Mouse (Mus musculus) heart, postnatal 25 days (tissue): ENCODE results near the gene Kcnt1. TPM values are rescaled to one million over a fixed set of nuclear protein-coding genes. Genes with fewer than 3 reads are reported as not detected.

Source experiments
- DNase-seq: peaks from one replicate; pipeline ENCODE4 v3.0.0; 2022; ENCODE audit warnings: low spot score
- intact Hi-C: fragments of 180-260 bp; cut with DNase I; formaldehyde crosslinking; loops from one replicate; pipeline ENCODE4 v1.15.1; 2025
- total RNA-seq, 2 experiments: library from RNA; stranded (reverse); gene quantifications; 2 replicates each; pipeline ENCODE4 v1.2.3; 2021

Kcnt1 gene
- total RNA-seq, 2 experiments from 2014 or later, result 0.25 to 0.36 TPM

DNA sequence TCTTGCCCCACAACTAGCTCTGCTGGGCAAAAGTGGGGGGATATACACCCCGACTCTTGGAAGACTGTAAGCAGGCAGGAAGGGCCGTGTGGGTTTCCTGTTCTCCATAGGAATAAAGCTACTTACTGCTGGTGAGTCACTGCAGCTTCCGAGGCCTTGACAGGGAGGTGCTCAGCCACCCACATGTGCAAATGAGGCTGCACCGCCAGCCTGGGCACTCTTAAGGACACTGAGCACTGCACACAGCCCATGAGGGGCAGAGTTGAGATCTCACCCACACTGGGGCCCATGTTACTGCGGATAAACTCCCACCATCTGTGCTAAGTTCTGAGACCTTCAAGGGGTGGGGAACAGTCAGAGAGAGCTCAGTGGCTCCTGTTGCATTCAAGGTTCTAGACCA, 3.1 kb downstream of the Kcnt1 start:
- intact Hi-C loops, result no loop called here

DNA sequence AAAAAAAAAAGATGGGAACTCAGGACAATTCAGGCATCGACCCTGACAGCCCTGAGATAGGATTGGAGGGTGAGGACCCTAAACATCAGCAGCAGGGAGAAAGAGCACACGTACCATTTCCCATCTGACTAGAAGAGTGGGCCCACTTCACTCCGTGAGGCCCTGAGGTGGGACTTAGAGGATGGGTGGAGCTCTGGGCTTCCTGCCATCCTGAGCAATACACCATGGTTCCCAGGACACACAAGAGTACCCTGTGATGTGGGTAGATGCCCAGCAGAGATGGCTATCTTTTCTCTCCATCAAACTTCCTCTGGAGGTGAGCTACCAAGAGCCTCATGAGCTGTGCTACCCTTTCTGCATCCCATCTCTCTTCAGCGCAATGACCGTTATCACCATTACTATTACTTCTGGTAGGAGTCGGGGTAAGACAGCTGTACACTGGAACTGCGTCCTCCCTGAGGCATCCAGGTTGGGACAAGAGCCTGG, 13.8 kb downstream of the Kcnt1 start:
- DNase-seq, result no peak
- intact Hi-C loops, result no loop called here

More for the DNA sequence above, 3.1 kb downstream of the Kcnt1 start:
- DNase-seq, result no peak

DNA sequence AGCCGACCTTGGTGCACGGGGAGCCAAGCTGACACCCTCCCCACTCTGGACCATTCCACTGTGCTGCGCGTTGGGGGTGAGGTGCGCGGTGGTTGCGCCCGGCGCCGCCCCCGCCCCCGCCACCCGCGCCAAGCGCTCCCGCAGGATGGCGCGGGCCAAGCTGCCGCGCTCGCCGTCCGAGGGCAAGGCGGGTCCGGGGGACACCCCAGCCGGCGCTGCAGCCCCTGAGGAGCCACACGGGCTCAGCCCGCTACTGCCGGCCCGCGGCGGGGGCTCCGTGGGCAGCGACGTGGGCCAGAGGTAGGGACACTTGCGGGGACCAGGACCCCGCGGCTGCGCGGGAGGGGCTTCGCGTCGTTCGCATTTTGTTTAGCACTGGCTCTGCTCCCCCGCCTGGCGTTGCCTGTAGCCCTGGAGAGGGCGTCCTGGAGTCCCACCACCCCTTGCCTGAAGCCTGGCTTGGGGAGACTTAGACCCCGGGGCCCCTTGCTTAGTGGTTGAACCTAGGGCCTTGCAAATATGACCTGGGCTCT, 14.3 kb downstream of the Kcnt1 start:
- DNase-seq, result no peak
- intact Hi-C loops, result no loop called here

DNA sequence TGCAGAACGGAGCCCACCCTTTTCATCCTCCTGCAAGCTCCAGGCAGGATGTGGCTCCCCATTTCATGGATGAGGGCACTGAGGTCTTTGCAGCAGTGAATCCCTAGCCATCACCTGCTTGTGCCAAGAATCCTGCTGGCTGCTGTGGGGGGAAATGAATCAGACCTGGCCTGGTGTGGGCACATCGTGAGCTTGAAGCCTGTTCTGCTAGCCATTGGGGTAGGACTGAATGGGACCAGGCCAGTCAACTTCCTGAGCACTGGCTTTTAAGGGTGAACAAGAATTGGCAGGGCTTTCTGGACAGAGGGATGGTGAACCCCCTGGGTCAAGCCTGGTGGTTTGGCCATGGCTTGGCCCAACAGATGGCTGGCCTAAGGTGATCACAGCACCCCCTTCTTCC, 15.0 kb downstream of the Kcnt1 start:
- intact Hi-C loops, result no loop called here
- DNase-seq, result no peak

DNA sequence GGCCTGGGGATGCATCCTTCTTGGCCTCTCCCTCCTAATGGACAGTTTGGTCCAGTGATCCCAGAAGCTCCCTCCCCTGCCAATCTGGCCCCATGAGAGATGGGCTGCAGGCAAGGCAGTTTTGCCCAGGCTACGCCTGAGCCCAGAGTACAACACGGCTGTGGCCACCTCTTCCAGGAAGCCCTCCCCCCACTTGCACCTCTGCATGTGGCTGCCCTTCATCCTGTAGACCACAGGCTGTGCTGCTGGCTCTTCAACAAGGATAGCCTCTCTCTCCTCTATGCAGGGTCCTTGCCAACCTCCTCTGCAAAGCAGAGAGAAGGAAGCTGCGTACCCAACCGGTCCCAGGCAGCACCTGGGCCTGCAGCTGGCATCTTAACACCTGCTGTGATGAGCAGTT, 15.5 kb downstream of the Kcnt1 start:
- DNase-seq, result no peak
- intact Hi-C loops, result no loop called here

DNA sequence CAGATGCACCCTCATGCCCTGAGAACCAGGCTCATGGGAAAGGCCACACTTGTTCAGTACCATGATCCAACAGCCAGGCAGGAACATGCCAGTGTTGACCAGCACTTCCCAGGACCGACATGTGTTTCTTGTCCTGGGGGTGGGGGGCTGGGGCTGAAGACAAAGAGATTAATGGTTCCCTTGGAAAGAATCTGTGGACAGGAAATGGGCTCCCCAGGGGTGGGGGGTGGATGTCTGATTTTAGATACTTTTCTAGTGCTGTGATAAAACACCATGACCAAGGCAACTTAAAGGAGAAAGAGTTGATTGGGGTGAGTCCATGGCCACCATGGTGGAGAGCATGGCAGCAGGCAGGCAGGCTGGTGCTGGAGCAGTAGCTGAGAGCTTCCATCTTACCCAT, 18.7 kb downstream of the Kcnt1 start:
- intact Hi-C loops, result no loop called here
- no peak for DNase-seq

DNA sequence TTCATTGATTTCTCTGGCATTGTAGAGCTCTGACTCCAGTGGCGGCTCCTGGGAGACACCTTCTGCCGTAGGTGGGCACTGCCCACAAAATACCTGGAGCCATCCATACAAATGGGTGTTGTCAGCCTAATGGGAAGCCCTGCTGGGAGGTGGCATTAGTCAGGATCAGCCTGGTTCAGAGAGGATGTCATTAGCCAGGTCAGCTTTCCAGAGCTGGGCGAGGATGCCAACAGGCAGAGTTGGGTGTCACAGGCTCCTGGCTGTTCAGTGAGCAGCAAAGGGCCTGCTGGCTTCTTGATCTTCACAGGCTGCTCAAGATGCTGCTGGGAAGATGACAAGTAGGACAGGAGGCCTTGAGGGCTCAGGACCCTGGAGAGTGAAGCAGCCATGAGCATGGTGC, 21.2 kb downstream of the Kcnt1 start:
- intact Hi-C loops, result no loop called here
- DNase-seq, result no peak

DNA sequence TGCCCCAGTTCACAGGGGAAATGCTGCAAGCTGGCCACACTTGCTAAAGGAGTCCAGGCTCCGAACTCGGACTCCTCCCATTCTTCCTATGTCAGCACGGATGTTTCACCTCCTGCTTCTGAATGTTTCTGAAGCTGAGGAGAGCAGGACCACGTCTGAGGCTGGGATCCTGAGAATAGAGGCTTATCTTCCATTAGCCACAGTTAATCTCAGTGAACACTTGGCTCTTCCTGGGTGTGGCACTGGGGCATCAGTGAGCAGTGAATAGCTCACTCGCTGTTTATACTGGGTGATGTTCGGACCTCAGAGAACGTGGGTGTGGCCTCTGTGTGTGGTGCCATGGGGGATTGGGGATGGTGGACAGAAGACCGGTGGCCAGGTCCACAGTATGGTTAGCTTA, 23.7 kb downstream of the Kcnt1 start:
- DNase-seq, result no peak
- intact Hi-C loops, result no loop called here

DNA sequence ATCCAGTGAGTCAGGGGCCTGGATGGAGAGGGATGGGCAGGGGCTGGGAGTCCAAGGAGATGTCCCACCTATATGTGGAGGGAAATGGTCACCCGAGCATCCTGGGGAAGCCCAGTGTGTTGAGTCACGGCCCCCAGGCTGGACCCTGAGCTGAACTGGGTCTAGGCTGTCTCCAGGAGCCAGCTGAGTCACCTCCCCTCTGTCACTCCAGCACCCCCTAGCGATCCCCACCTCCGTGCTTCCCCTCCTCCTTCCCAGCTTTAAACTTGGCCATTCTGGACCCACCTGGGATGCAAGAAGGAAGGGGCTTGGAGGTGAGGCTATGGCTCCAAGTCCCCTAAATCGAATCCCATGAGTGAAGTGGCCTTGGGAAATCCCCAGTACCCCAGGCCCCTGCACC, 24.6 kb downstream of the Kcnt1 start:
- no peak for DNase-seq
- intact Hi-C loops, result no loop called here

DNA sequence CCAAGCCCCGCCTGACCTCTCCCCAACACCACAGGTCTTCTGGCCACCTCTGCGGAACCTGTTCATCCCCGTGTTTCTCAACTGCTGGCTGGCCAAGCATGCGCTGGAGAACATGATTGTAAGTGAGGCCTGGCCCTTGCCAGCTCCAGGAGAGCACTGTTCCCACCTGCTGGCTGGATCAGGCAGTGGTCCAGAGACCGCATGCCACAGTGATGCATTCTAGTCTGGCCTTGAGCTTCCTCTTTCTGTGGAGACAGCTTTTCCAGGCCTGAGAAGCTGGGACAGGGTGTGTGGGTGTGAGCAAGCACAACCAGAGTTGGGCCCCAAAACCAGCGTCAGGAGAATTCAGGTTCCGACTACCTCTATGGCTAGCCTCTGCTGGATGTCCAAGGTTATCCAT, 28.9 kb downstream of the Kcnt1 start:
- intact Hi-C loops, result no loop called here
- no peak for DNase-seq

DNA sequence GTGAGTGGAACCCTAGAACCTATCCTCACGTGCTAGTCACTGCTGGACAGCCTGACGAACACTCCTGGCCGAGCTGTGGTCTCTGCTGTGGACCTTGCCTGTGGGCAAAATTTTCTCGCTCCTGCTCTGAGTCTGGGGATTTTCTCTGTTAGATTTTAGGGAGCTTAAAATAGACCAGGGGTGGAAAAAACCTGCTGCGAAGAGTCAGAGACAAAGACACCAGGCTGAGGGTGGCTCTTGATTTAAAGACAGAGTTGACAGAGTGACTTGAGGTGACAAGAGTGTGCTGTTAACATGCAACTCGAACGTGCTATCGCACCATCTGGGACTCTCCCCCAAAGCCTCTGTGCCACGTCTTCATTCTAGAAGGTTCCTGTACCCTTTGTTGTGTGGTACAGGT, 35.4 kb downstream of the Kcnt1 start:
- intact Hi-C loops, result no loop called here
- no peak for DNase-seq

DNA sequence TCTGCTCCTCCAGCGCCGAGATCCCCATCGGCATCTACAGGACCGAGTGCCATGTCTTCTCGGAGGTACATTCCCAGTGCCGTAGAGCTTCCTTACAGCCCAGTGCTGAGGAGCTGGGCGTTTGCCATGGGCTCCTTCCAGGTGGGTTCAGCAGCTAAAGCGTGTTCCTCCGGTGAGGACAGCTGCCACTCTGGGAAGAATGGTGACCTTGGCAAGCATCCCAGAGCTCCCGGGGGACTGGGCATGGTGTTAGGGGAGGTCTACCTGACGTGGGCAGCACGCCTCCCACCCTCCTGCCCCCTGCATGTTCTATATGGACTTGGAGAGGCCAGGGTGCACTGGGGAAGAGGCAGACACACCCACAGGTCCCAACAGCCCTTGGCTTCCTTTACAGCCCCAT, 46.3 kb downstream of the Kcnt1 start:
- intact Hi-C loops, result loop anchor here (5.0 kb wide), 1 partner anchor 73 kb away; no protein-coding TSS in a partner anchor
- no peak for DNase-seq

DNA sequence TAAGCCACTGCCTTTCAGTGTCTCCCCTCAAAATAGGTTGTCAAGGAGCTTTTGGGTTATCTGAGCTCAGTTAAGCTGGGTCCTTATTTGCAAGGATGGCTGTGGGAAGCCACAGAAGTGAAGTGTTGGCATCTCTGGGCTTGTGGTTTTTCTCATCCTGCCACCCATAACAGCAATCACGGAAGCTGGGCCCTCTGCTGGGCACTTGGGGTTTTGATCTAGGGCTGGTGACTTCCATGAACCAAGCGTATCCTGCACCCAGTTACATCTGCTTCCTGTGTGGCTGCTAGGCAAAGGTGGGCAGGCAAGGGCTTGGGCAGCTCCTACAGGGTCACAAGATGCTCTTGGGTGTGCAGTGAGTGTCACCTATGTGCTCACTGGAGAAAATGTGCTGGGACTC, 49.7 kb downstream of the Kcnt1 start:
- DNase-seq, result no peak
- intact Hi-C loops, result loop anchor here (5.0 kb wide), 1 partner anchor 76 kb away; no protein-coding TSS in a partner anchor

DNA sequence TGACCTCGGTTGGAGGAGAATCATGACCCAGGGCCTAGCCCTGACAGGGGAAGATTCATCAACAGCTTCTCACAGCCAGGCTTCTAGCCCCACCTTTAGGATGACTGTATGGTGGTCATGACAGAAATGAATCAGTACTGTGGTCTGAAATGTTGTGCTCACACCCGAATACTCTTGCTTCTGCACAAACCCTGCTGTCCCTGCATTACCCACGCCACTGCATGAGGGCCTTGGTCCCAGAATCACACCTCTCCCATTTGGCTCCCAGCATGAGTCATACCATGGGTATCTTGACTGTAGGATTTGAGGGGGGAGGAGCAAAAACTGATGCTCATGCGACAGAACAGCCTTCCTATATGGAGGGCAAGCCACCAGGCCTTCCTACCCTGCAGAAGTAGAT, 50.7 kb downstream of the Kcnt1 start:
- intact Hi-C loops, result loop anchor here (5.0 kb wide), 1 partner anchor 77 kb away; no protein-coding TSS in a partner anchor
- DNase-seq, result no peak

DNA sequence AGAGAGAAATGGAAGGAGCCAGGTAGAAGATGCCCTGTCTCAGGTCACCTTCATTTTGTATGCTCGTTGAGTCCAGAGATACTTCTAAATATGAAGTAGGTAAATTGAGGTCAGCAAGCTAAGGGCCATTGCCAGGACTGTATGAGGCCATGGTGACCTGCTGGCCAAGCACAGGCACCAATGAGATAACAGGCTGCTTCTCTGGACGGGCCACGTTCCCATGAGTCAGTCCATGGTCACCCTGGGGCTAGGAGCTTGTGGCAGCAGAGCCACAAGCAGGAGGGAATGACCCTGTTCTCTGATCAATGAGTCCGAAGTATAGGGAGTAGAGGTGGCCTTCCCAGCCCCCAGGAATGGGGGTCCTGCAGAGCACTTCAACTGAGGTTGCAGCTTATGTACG, 51.3 kb downstream of the Kcnt1 start:
- DNase-seq, result no peak
- intact Hi-C loops, result loop anchor here (5.0 kb wide), 1 partner anchor 78 kb away; no protein-coding TSS in a partner anchor

DNA sequence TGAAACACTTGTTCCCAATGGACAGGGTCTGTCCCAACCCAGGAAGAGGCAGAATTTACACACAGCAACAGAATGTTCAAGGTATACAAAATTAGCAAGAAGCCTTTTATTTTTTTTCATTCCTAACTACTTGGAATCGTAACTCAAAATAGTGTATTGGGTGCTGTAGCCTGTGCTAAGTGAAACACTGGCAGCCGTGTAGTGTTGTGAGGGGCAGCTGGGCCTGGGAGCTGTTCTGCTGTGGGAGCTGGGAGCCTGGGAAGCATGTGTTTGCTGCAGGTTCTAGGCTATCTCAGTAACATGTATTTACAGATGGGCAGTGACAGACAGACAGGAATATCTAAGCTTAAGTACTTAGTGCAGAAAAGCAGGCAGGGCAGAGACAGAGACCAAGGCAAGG, 54.9 kb downstream of the Kcnt1 start:
- DNase-seq, result no peak
- intact Hi-C loops, result no loop called here

DNA sequence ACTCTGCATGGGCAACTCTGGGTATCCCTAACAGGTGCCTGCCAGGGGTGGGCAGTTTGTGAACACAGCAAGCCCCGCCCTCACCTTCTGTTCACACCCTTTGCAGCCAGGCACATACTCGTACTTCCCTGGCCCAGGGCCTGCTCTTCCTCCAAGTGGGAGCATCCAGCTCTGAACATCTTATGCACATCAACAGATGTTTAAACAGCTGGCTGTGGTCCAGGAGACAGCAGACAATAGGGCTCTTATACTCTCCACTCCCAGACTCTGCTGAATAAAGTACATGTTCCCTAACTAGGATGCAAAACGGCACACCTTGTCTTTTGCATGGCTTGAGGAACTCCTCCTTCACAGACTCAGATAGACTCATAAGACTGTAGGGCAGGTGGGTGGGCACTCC, 56.4 kb downstream of the Kcnt1 start:
- no peak for DNase-seq
- intact Hi-C loops, result no loop called here

DNA sequence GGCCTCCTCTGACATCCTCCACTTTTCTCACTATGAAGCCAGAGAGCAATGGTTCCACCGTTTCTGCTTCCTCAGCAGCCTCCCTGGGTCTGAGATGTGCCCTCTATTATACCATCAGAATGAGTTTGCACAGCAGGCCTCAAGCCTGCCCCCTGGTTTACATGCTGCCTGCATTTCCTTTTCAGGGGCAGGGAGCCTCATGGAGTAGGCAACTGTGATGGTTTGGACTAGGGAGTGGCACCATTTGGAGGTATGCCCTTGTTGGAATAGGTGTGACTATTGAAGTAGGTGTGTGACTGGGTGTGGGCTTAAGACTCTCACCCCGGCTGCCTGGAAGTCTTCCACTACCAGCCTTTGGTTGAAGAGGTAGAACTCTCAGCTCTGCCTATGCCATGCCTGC, 60.3 kb downstream of the Kcnt1 start:
- intact Hi-C loops, result no loop called here

DNA sequence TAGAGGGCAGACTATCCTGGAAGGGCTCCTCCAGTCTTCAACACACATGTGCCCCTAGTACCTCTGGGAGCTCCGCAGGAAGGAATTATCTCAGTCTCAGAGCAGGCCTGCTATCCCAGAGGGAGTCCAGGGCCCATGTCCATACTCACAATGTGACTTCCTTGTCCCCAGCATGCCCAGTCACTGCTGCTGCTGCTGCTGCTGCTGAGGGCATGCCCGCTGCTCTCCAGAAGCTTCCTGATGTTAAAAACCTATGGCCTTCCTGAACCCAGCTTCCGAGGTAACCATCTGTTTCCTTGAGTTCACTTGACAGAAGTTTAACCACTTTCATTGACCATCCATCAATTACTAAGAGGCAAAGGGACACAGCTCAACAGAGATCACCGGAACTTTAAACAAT, 61.4 kb downstream of the Kcnt1 start:
- DNase-seq, result no peak
- intact Hi-C loops, result no loop called here

More for the DNA sequence above, 60.3 kb downstream of the Kcnt1 start:
- no peak for DNase-seq

DNA sequence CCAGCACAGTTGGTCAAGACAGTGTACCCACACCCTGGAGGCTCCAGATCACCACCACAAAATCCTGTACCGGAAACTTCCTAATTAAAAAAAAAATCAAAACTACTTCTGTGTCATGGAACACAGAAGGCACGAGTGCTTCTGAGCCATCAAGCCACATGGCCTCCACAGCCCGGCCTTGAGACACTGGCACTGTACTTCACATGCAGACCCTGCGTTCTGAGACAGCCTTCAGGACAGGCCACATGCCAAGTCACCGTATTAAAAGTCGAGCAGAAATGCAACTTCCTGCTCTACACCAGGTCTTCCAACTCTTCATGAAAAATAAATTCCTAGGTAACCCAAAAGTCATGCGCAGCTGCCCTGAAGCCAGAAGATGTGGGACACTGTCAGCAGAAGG, 64.3 kb downstream of the Kcnt1 start:
- intact Hi-C loops, result no loop called here
- no peak for DNase-seq

DNA sequence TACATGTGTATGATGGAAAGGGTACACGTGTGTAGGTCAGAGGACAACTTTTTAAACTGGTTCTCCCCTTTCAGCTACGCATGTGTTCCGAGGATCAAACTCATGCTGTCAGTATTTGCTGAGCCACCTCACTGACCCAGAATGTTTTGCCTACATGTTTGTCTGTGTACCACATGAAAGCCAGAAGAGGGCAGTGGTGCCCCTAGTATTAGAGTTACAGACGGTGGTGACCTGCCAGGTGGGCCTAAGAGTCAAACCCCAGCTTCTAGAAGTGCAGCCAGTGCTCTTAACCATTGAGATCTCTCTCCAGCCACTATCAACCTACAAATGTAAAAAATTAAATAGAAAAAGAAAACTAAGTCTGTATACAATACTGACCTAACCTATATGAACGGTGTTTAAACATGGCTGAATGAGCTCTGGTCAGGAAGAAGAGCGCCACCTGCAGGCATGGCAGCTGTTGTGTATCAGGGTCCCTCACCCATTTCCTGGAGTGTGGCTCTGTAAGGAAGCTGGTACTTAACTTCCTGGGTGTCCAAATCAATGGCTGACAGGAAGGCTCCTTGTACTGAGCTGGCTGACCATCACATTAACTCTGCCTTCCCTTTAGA, 67.8 kb downstream of the Kcnt1 start:
- DNase-seq, result no peak
- intact Hi-C loops, result loop anchor here (5.0 kb wide), 1 partner anchor 81 kb away; no protein-coding TSS in a partner anchor

DNA sequence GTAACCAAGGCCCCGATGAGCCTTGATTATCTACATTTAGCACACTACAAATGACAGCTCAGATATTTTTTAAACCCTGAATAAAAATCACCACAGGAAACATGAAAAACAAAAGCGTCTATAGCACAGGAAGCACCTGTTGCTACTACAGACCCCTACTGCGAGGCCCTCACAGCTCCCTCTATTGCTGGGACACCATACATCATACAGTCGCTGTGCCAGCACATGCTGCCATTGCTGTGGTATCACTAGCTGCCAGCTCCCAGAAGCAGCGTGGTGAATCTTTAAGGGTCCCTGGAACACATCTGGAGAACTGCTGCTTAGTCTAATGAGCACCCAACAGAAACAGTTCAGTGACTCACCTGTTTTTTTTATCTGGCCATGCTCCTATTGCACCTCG, 77.0 kb downstream of the Kcnt1 start:
- intact Hi-C loops, result no loop called here
- DNase-seq, result no peak
